Mouse (Mus musculus): ENCODE data around the gene Tsen54.

The Tsen54 gene

GRCm38 (mm10) chr11:115872437-115872836 lies 57.9 kb downstream of the Tsen54 start:
- DNase-seq = no peak

Data from kidney, postnatal 14 days (tissue).